Mouse (Mus musculus): Measurements from ENCODE around the gene Ldhb.

GRCm38 (mm10) chr6:142453311-142453710, 54.4 kb downstream of the Ldhb start:
- TF ChIP-seq CTCF (IDR thresholded peaks at IDR 0.05; ENCODE audit: borderline replicate concordance, insufficient read depth, low read length) (no peak), POLR2A (IDR thresholded peaks at IDR 0.05; ENCODE audit: low read depth, low read length) (no peak)
